ENCODE assay signal across 7 mouse cellular contexts in the genomic region with DNA sequence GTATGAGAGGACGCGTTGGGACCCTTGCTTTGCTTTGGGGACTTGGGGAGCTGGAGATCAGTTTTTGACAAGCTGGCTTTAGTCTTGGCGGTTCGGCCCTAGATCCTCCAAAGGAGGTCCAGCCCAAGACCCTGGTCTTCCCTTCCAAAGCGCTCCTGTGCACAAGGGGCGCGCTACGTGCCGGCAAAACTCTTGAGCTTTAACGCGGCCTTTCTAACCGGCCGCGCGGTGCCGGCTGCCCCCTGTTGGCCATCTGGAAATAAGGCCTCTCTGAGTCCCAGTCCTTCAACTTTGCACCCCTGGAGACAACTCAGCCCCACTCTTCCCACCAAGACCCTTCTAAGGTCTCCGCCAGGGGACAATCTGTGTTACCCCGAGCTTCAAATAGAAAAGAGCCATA. TPM values are rescaled to one million over a fixed set of nuclear protein-coding genes. Genes with fewer than 3 reads are reported as not detected.
DNase-seq lines count a peak whose midpoint lies in the region; ATAC-seq and TF ChIP-seq lines count a peak whose summit lies in the region.

No protein-coding gene starts in this region.

- peak; percentile 55; the same call in 1 of the 2 replicates for TF ChIP-seq CTCF in testis, adult 2 months (IDR thresholded peaks at IDR 0.05; ENCODE audit: control insufficient read depth, insufficient read depth, insufficient replicate concordance, low read depth, low read length)

- DNase-seq in adrenal gland, postnatal 10 days: peak; percentile 84
- DNase-seq in embryo, embryonic 11.5 days (ENCODE audit: low read depth, low spot score): peak; percentile 80
- DNase-seq in heart, adult 18-20 months: peak; percentile 68 to 84
- peak; percentile 56 for DNase-seq in kidney, adult 11 months

- peak overlapping the region; percentile 73 for H3K4me3 ChIP-seq in limb, embryonic 15.5 days
- peak overlapping the region; percentile 54 for H3K4me3 ChIP-seq in midbrain, embryonic 16.5 days (ENCODE audit: low read depth, low read length)
- peak overlapping the region; percentile 59 for H3K4me3 ChIP-seq in testis, adult 2 months (ENCODE audit: control insufficient read depth, low read depth, low read length)

- H3K27me3 ChIP-seq in limb, embryonic 15.5 days: peaks cover 6% of the 10 kb centered on the region; the same call in 1 of the 2 replicates
- H3K27me3 ChIP-seq in midbrain, embryonic 16.5 days (ENCODE audit: control insufficient read depth, insufficient read depth, low read depth, low read length): peaks cover 18% of the 10 kb centered on the region
- H3K27me3 ChIP-seq in testis, adult 2 months (ENCODE audit: control insufficient read depth, insufficient read depth, low read length): peaks cover 3% of the 10 kb centered on the region; the same call in 1 of the 2 replicates

- peak overlapping the region; percentile 98 for H3K27ac ChIP-seq in limb, embryonic 15.5 days
- no peak overlapping the region for H3K27ac ChIP-seq in midbrain, embryonic 16.5 days (ENCODE audit: low read length)
- no peak overlapping the region for H3K27ac ChIP-seq in testis, adult 2 months (ENCODE audit: control insufficient read depth, insufficient read depth, low read depth, low read length)

- no peaks in the 10 kb centered on the region for H3K36me3 ChIP-seq in limb, embryonic 15.5 days
- no peaks in the 10 kb centered on the region for H3K36me3 ChIP-seq in midbrain, embryonic 16.5 days (ENCODE audit: control insufficient read depth, insufficient read depth, low read length)
- no peaks in the 10 kb centered on the region for H3K36me3 ChIP-seq in testis, adult 2 months (ENCODE audit: control insufficient read depth, insufficient read depth, low read length)

- H3K4me1 ChIP-seq in limb, embryonic 15.5 days: peaks cover 30% of the 10 kb centered on the region
- peaks cover 53% of the 10 kb centered on the region for H3K4me1 ChIP-seq in midbrain, embryonic 16.5 days (ENCODE audit: control insufficient read depth, insufficient read depth, low read length)
- peaks cover 5% of the 10 kb centered on the region for H3K4me1 ChIP-seq in testis, adult 2 months (ENCODE audit: control insufficient read depth, insufficient read depth, low read length)

- peak; percentile 25; the same call in 1 of the 2 replicates for ATAC-seq in limb, embryonic 15.5 days (ENCODE audit: insufficient number of reproducible peaks, low FRiP score, low TSS enrichment, low read depth)
- ATAC-seq in midbrain, embryonic 16.5 days: peak; percentile 26; the same call in 1 of the 2 replicates

- WGBS in limb, embryonic 15.5 days: 1% methylated on average over 18 of the region's 18 CpGs
- 1% methylated on average over 18 of the region's 18 CpGs for WGBS in midbrain, embryonic 16.5 days

- peak overlapping the region; percentile 45 for H3K9ac ChIP-seq in limb, embryonic 15.5 days
- H3K9ac ChIP-seq in midbrain, embryonic 16.5 days (ENCODE audit: low read depth, low read length): no peak overlapping the region

- no peak for TF ChIP-seq POLR2A in testis, adult 2 months (IDR thresholded peaks at IDR 0.05; ENCODE audit: control insufficient read depth, low read depth, low read length)

- peak overlapping the region; percentile 86 for H3K4me2 ChIP-seq in limb, embryonic 15.5 days
- peak overlapping the region; percentile 89 for H3K4me2 ChIP-seq in midbrain, embryonic 16.5 days (ENCODE audit: low read length)

- H3K9me3 ChIP-seq in limb, embryonic 15.5 days: no peaks in the 10 kb centered on the region
- no peaks in the 10 kb centered on the region for H3K9me3 ChIP-seq in midbrain, embryonic 16.5 days (replicated peaks; ENCODE audit: control insufficient read depth, low read length, poor library complexity, severe bottlenecking)

RNA-seq across cellular contexts. Expression of gene Wnt5a, which starts 2.9 kb away (rescaled TPM):
- 10 to 100 TPM; 18.7 to 24.8 TPM for total RNA-seq in adrenal gland, postnatal 10 days (2021)
- total RNA-seq in heart, adult 18-20 months (2021): 10 to 100 TPM; 10.9 to 13.5 TPM
- polyA plus RNA-seq in limb, embryonic 15.5 days (2015; fragmentation: Nextera tagmentation; extraction: Ambion mirVana): 100 and 102 TPM in 2 replicates
- polyA plus RNA-seq in midbrain, embryonic 16.5 days (2015; fragmentation: Nextera tagmentation; extraction: Ambion mirVana): 13.4 and 13.8 TPM in 2 replicates
- 1.1 and 1.3 TPM in 2 replicates for polyA plus RNA-seq in testis, adult 2 months (2012; rRNA removed)
